Mouse (Mus musculus) intestine, embryonic 14.5 days (tissue): ENCODE measurements around the gene Atl3. TPM values are rescaled to one million over a fixed set of nuclear protein-coding genes. Genes with fewer than 3 reads are reported as not detected.

Experiments
- ATAC-seq: fragments of 200-750 bp; cut with Nextera tagmentation; replicated peaks from 2 replicates; pipeline ENCODE4 v1.8.0; 2017; ENCODE audit warnings: low read depth, moderate number of reproducible peaks, moderate TSS enrichment, moderate library complexity; ENCODE audit not compliant: low FRiP score, low TSS enrichment
- DNase-seq: peaks from one replicate; pipeline ENCODE4 v3.0.0-alpha.2; 2018; ENCODE audit warnings: low spot score
- H3K27ac ChIP-seq: fragments of 300-500 bp; sonication (generic); 2 replicates; pipeline ENCODE4 v1.5.1; 2014; ENCODE audit warnings: low read depth, mild to moderate bottlenecking, control low read depth
- H3K27me3 ChIP-seq: fragments of 300-500 bp; sonication (generic); replicated peaks from 2 replicates; pipeline ENCODE4 v1.6.1; 2014; ENCODE audit warnings: low read length, control low read depth; ENCODE audit not compliant: control insufficient read depth, insufficient read depth
- H3K36me3 ChIP-seq: fragments of 300-500 bp; sonication (generic); 2 replicates; pipeline ENCODE4 v1.6.1; 2014; ENCODE audit warnings: low read length, control low read depth; ENCODE audit not compliant: control insufficient read depth, insufficient read depth
- H3K4me1 ChIP-seq: fragments of 300-500 bp; sonication (generic); replicated peaks from 2 replicates; pipeline ENCODE4 v1.6.1; 2014; ENCODE audit warnings: low read length, control low read depth, mixed read lengths; ENCODE audit not compliant: control insufficient read depth, insufficient read depth
- H3K4me2 ChIP-seq: fragments of 300-500 bp; sonication (generic); 2 replicates; pipeline ENCODE4 v1.6.1; 2014; ENCODE audit warnings: low read length
- H3K4me3 ChIP-seq: fragments of 300-500 bp; sonication (generic); 2 replicates; pipeline ENCODE4 v1.5.1; 2014; ENCODE audit warnings: low read depth, low read length, control low read depth, mixed read lengths
- H3K9ac ChIP-seq: fragments of 300-500 bp; sonication (generic); 2 replicates; pipeline ENCODE4 v1.6.1; 2014; ENCODE audit warnings: mild to moderate bottlenecking, low read length
- H3K9me3 ChIP-seq: fragments of 300-500 bp; sonication (generic); 2 replicates; pipeline ENCODE4 v1.6.1; 2016; ENCODE audit warnings: low read length, control low read depth; ENCODE audit not compliant: control insufficient read depth
- WGBS: fragments of 180-500 bp; shearing (Covaris S2); extraction: QIAGEN DNeasy Blood & Tissue Kit; methylation state at CpG from one replicate; pipeline ENCODE4 v1.1.7; 2014; 5-methylcytosine and 5-hydroxymethylcytosine counted together
- polyA plus RNA-seq: library from polyadenylated mRNA; unstranded; fragments of >200 nt; fragmentation: Nextera tagmentation; extraction: Ambion mirVana; gene quantifications from 2 replicates; pipeline ENCODE4 v1.2.1, GENCODE M21; 2014

Gene Atl3
- polyA plus RNA-seq, 1 experiment from 2014 or later = 15.4 TPM

DNA sequence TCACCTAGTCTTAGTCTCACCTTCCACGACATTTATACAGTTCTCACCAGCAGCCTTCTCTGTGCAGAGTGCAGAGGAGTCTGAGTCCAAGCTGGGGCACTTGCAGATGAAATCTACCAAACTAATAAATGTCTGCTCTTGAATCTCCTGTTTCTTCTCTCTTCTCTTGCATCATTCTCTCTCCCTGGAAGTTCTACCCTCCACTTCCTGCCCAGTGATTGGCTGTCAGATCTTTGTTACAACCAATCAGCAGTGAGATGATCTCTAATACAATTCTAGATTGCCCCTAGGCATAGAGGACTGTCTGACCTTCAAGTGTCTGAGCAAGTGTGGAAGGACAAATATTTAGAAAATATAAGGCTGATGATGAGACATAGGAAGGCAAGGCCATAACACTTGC is 82.3 kb downstream of the Atl3 start:
- 76% methylated on average over 1 of the region's 1 CpGs for WGBS
- ATAC-seq = no peak
- H3K4me2 ChIP-seq = no peak overlapping the region

GRCm38 (mm10) chr19:7577710-7578109 is 83.9 kb downstream of the Atl3 start:
- Histone ChIP-seq H3K27me3 (no peaks in the 10 kb centered on the region), H3K36me3 (no peaks in the 10 kb centered on the region), H3K27ac (no peak overlapping the region), H3K9me3 (no peaks in the 10 kb centered on the region), H3K4me3 (no peak overlapping the region), H3K4me2 (no peak overlapping the region), H3K9ac (no peak overlapping the region), H3K4me1 (no peaks in the 10 kb centered on the region)
- 84% methylated on average over 3 of the region's 3 CpGs for WGBS
- ATAC-seq (no peak), DNase-seq (no peak)

More for the DNA sequence above, 82.3 kb downstream of the Atl3 start:
- no peaks in the 10 kb centered on the region for H3K4me1 ChIP-seq
- no peak overlapping the region for H3K9ac ChIP-seq
- no peak overlapping the region for H3K4me3 ChIP-seq
- no peaks in the 10 kb centered on the region for H3K9me3 ChIP-seq
- H3K27me3 ChIP-seq = no peaks in the 10 kb centered on the region
- H3K27ac ChIP-seq = no peak overlapping the region
- no peaks in the 10 kb centered on the region for H3K36me3 ChIP-seq
- no peak for DNase-seq

GRCm38 (mm10) chr19:7581042-7581441 is 87.2 kb downstream of the Atl3 start:
- H3K27me3 ChIP-seq = no peaks in the 10 kb centered on the region
- no peak overlapping the region for H3K9ac ChIP-seq

GRCm38 (mm10) chr19:7583101-7583500 is 89.3 kb downstream of the Atl3 start:
- 70% methylated on average over 7 of the region's 7 CpGs for WGBS
- no peak overlapping the region for H3K27ac ChIP-seq
- H3K9ac ChIP-seq = no peak overlapping the region
- H3K4me2 ChIP-seq = no peak overlapping the region
- H3K9me3 ChIP-seq = no peaks in the 10 kb centered on the region
- no peak overlapping the region for H3K4me3 ChIP-seq
- H3K4me1 ChIP-seq = no peaks in the 10 kb centered on the region
- ATAC-seq (no peak), DNase-seq (no peak)
- no peaks in the 10 kb centered on the region for H3K27me3 ChIP-seq
- no peaks in the 10 kb centered on the region for H3K36me3 ChIP-seq

More at GRCm38 (mm10) chr19:7581042-7581441, 87.2 kb downstream of the Atl3 start:
- WGBS = 36% methylated on average over 5 of the region's 5 CpGs
- H3K4me1 ChIP-seq = no peaks in the 10 kb centered on the region
- no peaks in the 10 kb centered on the region for H3K36me3 ChIP-seq
- DNase-seq (no peak), ATAC-seq (0 out of 2 replicates have a peak, but pooled peaks have one; percentile 32)
- H3K9me3 ChIP-seq = no peaks in the 10 kb centered on the region
- H3K4me2 ChIP-seq = no peak overlapping the region
- H3K4me3 ChIP-seq = no peak overlapping the region
- no peak overlapping the region for H3K27ac ChIP-seq

- H3K27ac ChIP-seq = no peak overlapping the region
- H3K9me3 ChIP-seq = no peaks in the 10 kb centered on the region
- no peak overlapping the region for H3K9ac ChIP-seq
- no peaks in the 10 kb centered on the region for H3K36me3 ChIP-seq
- ATAC-seq (no peak), DNase-seq (no peak)
- 75% methylated on average over 3 of the region's 3 CpGs for WGBS
- no peak overlapping the region for H3K4me2 ChIP-seq
- no peaks in the 10 kb centered on the region for H3K4me1 ChIP-seq
- no peaks in the 10 kb centered on the region for H3K27me3 ChIP-seq
- H3K4me3 ChIP-seq = no peak overlapping the region
These were observed 89.8 kb downstream of the Atl3 start for GRCm38 (mm10) chr19:7583599-7583998.

- Histone ChIP-seq H3K4me3 (no peak overlapping the region), H3K4me2 (no peak overlapping the region), H3K9ac (no peak overlapping the region), H3K4me1 (no peaks in the 10 kb centered on the region), H3K36me3 (no peaks in the 10 kb centered on the region), H3K27me3 (no peaks in the 10 kb centered on the region), H3K9me3 (no peaks in the 10 kb centered on the region), H3K27ac (no peak overlapping the region)
- no peak for DNase-seq
- no peak for ATAC-seq
- 87% methylated on average over 8 of the region's 8 CpGs for WGBS
These were observed 91.4 kb downstream of the Atl3 start for GRCm38 (mm10) chr19:7585279-7585678.

GRCm38 (mm10) chr19:7585764-7586163 is 91.9 kb downstream of the Atl3 start:
- no peak for DNase-seq
- Histone ChIP-seq H3K4me2 (no peak overlapping the region), H3K9ac (no peak overlapping the region), H3K27ac (no peak overlapping the region), H3K36me3 (no peaks in the 10 kb centered on the region), H3K4me3 (no peak overlapping the region), H3K27me3 (no peaks in the 10 kb centered on the region), H3K9me3 (no peaks in the 10 kb centered on the region), H3K4me1 (no peaks in the 10 kb centered on the region)
- WGBS = 88% methylated on average over 6 of the region's 6 CpGs
- ATAC-seq = no peak

Other genes with a start within 250 kb of the Atl3 start
- 8.9 and 11.1 TPM in 2 replicates for gene Rcor2, start 226.7 kb upstream of the Atl3 start, polyA plus RNA-seq
- gene Mark2, start 152.2 kb upstream of the Atl3 start, polyA plus RNA-seq = 48.7 and 54.0 TPM in 2 replicates
- 23.7 and 24.3 TPM in 2 replicates for gene Spindoc, start 111.0 kb upstream of the Atl3 start, polyA plus RNA-seq
- 9.1 and 9.4 TPM in 2 replicates for gene 2700081O15Rik, start 76.4 kb upstream of the Atl3 start, polyA plus RNA-seq
- gene Rtn3, start 10.8 kb upstream of the Atl3 start, polyA plus RNA-seq = 117 and 123 TPM in 2 replicates
- 7.0 and 8.4 TPM in 2 replicates for gene Pla2g16, start 63.4 kb downstream of the Atl3 start, polyA plus RNA-seq
- 0.88 and 0.93 TPM in 2 replicates for gene Lgals12, start 113.2 kb downstream of the Atl3 start, polyA plus RNA-seq
- gene Hrasls5, start 118.5 kb downstream of the Atl3 start, polyA plus RNA-seq = not detected in 2 replicates
- not detected in 2 replicates for gene Slc22a19, start 217.3 kb downstream of the Atl3 start, polyA plus RNA-seq